15 mouse cellular contexts compared by ENCODE assay signal in genomic region chr16:95903383-95903913, GRCm38 (mm10).
DNase-seq lines count a peak whose midpoint lies in the region; ATAC-seq and TF ChIP-seq lines count a peak whose summit lies in the region.
"Had no signal": no experiment of that assay in that cellular context is flagged by ENCODE, and none has a peak within 500 bp of the region (broad histone marks: within the 10 kb centered on the region; RNA-seq: fewer than 3 reads in every experiment).

No protein-coding gene starts in this region.

- peak; percentile 28 for TF ChIP-seq CTCF in liver, adult 2 months (IDR thresholded peaks at IDR 0.05; ENCODE audit: low read depth, low read length)
- TF ChIP-seq CTCF in liver, postnatal 0 days (IDR thresholded peaks at IDR 0.05; ENCODE audit: low read depth): peak; percentile 26; the same call in 1 of the 2 replicates

- peak overlapping the region; percentile 18; the same call in 1 of the 2 replicates for H3K27ac ChIP-seq in liver, adult 2 months (replicated peaks; ENCODE audit: insufficient read depth, low read depth, low read length)
- no peak overlapping the region for H3K27ac ChIP-seq in liver, embryonic 12.5 days
- no peak overlapping the region for H3K27ac ChIP-seq in liver, postnatal 0 days (ENCODE audit: low read depth)
- no peak overlapping the region for H3K27ac ChIP-seq in midbrain, embryonic 15.5 days
- H3K27ac ChIP-seq: hindbrain, embryonic 15.5 days; left cerebral cortex, adult 2 months; limb, embryonic 12.5 days; lung, embryonic 15.5 days; midbrain, embryonic 12.5 days had no signal

- no peak for ATAC-seq in liver, embryonic 12.5 days
- ATAC-seq in liver, postnatal 0 days: no peak
- ATAC-seq in midbrain, embryonic 15.5 days (replicated peaks): no peak
- ATAC-seq: intestine, postnatal 0 days had no signal

- no peak for TF ChIP-seq EP300 in liver, postnatal 0 days (IDR thresholded peaks at IDR 0.05; ENCODE audit: low read depth)

- 82% methylated on average over 3 of the region's 3 CpGs for WGBS in liver, adult 2 months
- 17% methylated on average over 3 of the region's 3 CpGs for WGBS in liver, embryonic 12.5 days (ENCODE audit: insufficient replicate concordance)
- WGBS in liver, postnatal 0 days (ENCODE audit: insufficient replicate concordance): 36% methylated on average over 3 of the region's 3 CpGs
- 78% methylated on average over 3 of the region's 3 CpGs for WGBS in midbrain, embryonic 15.5 days

- H3K9me3 ChIP-seq in liver, embryonic 12.5 days (replicated peaks): no peaks in the 10 kb centered on the region
- H3K9me3 ChIP-seq in liver, postnatal 0 days (ENCODE audit: low read length): no peaks in the 10 kb centered on the region
- no peaks in the 10 kb centered on the region for H3K9me3 ChIP-seq in midbrain, embryonic 15.5 days
- H3K9me3 ChIP-seq: hindbrain, embryonic 15.5 days; limb, embryonic 12.5 days; lung, embryonic 15.5 days; midbrain, embryonic 12.5 days had no signal

- TF ChIP-seq POLR2A in liver, adult 2 months (IDR thresholded peaks at IDR 0.05; ENCODE audit: extremely low read depth, insufficient read depth, low read length): no peak

- H3K79me2 ChIP-seq in liver, adult 2 months (ENCODE audit: control insufficient read depth, insufficient read depth, low read length): no peaks in the 10 kb centered on the region

- peaks cover 9% of the 10 kb centered on the region for H3K4me1 ChIP-seq in liver, adult 2 months (ENCODE audit: control insufficient read depth, insufficient read depth, low read length)
- H3K4me1 ChIP-seq in liver, embryonic 12.5 days: no peaks in the 10 kb centered on the region
- H3K4me1 ChIP-seq in liver, postnatal 0 days (ENCODE audit: insufficient read depth): peaks cover 7% of the 10 kb centered on the region
- H3K4me1 ChIP-seq in midbrain, embryonic 15.5 days: no peaks in the 10 kb centered on the region
- H3K4me1 ChIP-seq: hindbrain, embryonic 15.5 days; midbrain, embryonic 12.5 days had no signal

- H3K36me3 ChIP-seq in liver, adult 2 months (ENCODE audit: control insufficient read depth, insufficient read depth, low read length): no peaks in the 10 kb centered on the region
- no peaks in the 10 kb centered on the region for H3K36me3 ChIP-seq in liver, embryonic 12.5 days
- H3K36me3 ChIP-seq in liver, postnatal 0 days (replicated peaks; ENCODE audit: insufficient read depth, low read length): no peaks in the 10 kb centered on the region
- no peaks in the 10 kb centered on the region for H3K36me3 ChIP-seq in midbrain, embryonic 15.5 days (replicated peaks)
- H3K36me3 ChIP-seq: hindbrain, embryonic 15.5 days; limb, embryonic 12.5 days; lung, embryonic 15.5 days; midbrain, embryonic 12.5 days had no signal

- H3K4me2 ChIP-seq in liver, embryonic 12.5 days: no peak overlapping the region
- H3K4me2 ChIP-seq in liver, postnatal 0 days (ENCODE audit: low read depth, low read length): no peak overlapping the region
- no peak overlapping the region for H3K4me2 ChIP-seq in midbrain, embryonic 15.5 days
- H3K4me2 ChIP-seq: hindbrain, embryonic 15.5 days; limb, embryonic 12.5 days; lung, embryonic 15.5 days; midbrain, embryonic 12.5 days had no signal

- DNase-seq in gastrocnemius, postnatal 10 days: peak; percentile 2
- no peak for DNase-seq in gastrocnemius, postnatal 25 days
- no peak for DNase-seq in liver, adult 2 months (ENCODE audit: extremely low read depth, low read depth, low spot score)
- peak; percentile 73 for DNase-seq in 416B (ENCODE audit: low read depth)
- no peak for DNase-seq in liver, postnatal 0 days
- no peak for DNase-seq in frontal cortex, postnatal 10 days (ENCODE audit: low spot score in 2 of 2)
- DNase-seq: gastrocnemius, postnatal 36 days had no signal

- H3K27me3 ChIP-seq in liver, adult 2 months (ENCODE audit: control insufficient read depth, insufficient read depth, low read length): no peaks in the 10 kb centered on the region
- no peaks in the 10 kb centered on the region for H3K27me3 ChIP-seq in liver, embryonic 12.5 days (replicated peaks)
- H3K27me3 ChIP-seq in liver, postnatal 0 days (ENCODE audit: insufficient read depth, low read length): no peaks in the 10 kb centered on the region
- H3K27me3 ChIP-seq in midbrain, embryonic 15.5 days (replicated peaks): no peaks in the 10 kb centered on the region
- H3K27me3 ChIP-seq: hindbrain, embryonic 15.5 days; limb, embryonic 12.5 days; lung, embryonic 15.5 days; midbrain, embryonic 12.5 days had no signal

- no peak overlapping the region for H3K4me3 ChIP-seq in liver, adult 2 months (ENCODE audit: insufficient read depth, low read depth, low read length)
- H3K4me3 ChIP-seq in liver, embryonic 12.5 days: no peak overlapping the region
- no peak overlapping the region for H3K4me3 ChIP-seq in liver, postnatal 0 days (ENCODE audit: low read depth, low read length)
- no peak overlapping the region for H3K4me3 ChIP-seq in midbrain, embryonic 15.5 days
- H3K4me3 ChIP-seq: hindbrain, embryonic 15.5 days; left cerebral cortex, adult 2 months; limb, embryonic 12.5 days; lung, embryonic 15.5 days; midbrain, embryonic 12.5 days had no signal

- no peak overlapping the region for H3K9ac ChIP-seq in liver, adult 2 months (ENCODE audit: low read depth, low read length)
- no peak overlapping the region for H3K9ac ChIP-seq in liver, embryonic 12.5 days
- no peak overlapping the region for H3K9ac ChIP-seq in liver, postnatal 0 days (replicated peaks)
- H3K9ac ChIP-seq in midbrain, embryonic 15.5 days: no peak overlapping the region
- H3K9ac ChIP-seq: hindbrain, embryonic 15.5 days; limb, embryonic 12.5 days; lung, embryonic 15.5 days; midbrain, embryonic 12.5 days had no signal

Comparison
In these comparisons a context has a peak if more than half of its experiments do, and no peak if none do; other contexts are left out.
1. DNase-seq: peak in gastrocnemius, postnatal 10 days (single experiment) and 416B (single experiment); none in gastrocnemius, postnatal 25 days (single experiment), liver, adult 2 months (single experiment), liver, postnatal 0 days (single experiment) and frontal cortex, postnatal 10 days (0 of 2).